Comparison of ENCODE assay signal across 12 mouse cellular contexts in genomic region chr2:173977236-173978053, GRCm38 (mm10).
A peak's percentile ranks its signal among the peaks of the same experiment; 100 is the strongest.
DNase-seq lines count a peak whose midpoint lies in the region; ATAC-seq and TF ChIP-seq lines count a peak whose summit lies in the region.
"Had no signal": no experiment of that assay in that cellular context is flagged by ENCODE, and none has a peak within 500 bp of the region (broad histone marks: within the 10 kb centered on the region; RNA-seq: fewer than 3 reads in every experiment).

No protein-coding gene starts in this region.

- DNase-seq in MN1 (ENCODE audit: low spot score) (peak; percentile 22), Patski (ENCODE audit: low read depth, low spot score) (peak; percentile 64)
- peak; percentile 82 for DNase-seq in kidney, adult 9 months
- peak; percentile 31 for DNase-seq in liver, embryonic 11.5 days (ENCODE audit: low spot score)
- no peak for DNase-seq in left cerebral cortex, adult 18-20 months (ENCODE audit: low spot score in 2 of 2)
- no peak for DNase-seq in testis, postnatal 14 days (ENCODE audit: low spot score)
- DNase-seq in left cerebral cortex, postnatal 14 days (ENCODE audit: low spot score in 2 of 2), result no peak
- DNase-seq: forebrain, postnatal 0 days; layer of hippocampus, postnatal 36 days had no signal

- TF ChIP-seq CTCF in Patski (IDR thresholded peaks at IDR 0.05), result no peak

- no peaks in the 10 kb centered on the region for H3K4me1 ChIP-seq in liver, embryonic 11.5 days (replicated peaks; ENCODE audit: control insufficient read depth, insufficient read depth, low read length)

- H3K27me3 ChIP-seq in Patski, result no peaks in the 10 kb centered on the region
- no peaks in the 10 kb centered on the region for H3K27me3 ChIP-seq in liver, embryonic 11.5 days (replicated peaks; ENCODE audit: control insufficient read depth, insufficient read depth, low read length)
- H3K27me3 ChIP-seq: neural tube, embryonic 13.5 days had no signal

- in situ Hi-C loops in Patski (cut with MboI; ENCODE audit: low pct_unique_long_range_greater_than_20kb), result loop anchor here (5.0 kb wide), 2 partner anchors 45 to 95 kb away; no protein-coding TSS in a partner anchor

- H3K36me3 ChIP-seq in liver, embryonic 11.5 days (ENCODE audit: control insufficient read depth, insufficient read depth, low read length), result no peaks in the 10 kb centered on the region
- H3K36me3 ChIP-seq: heart, embryonic 10.5 days; neural tube, embryonic 13.5 days had no signal

- peak; percentile 79 for ATAC-seq in Patski
- ATAC-seq in liver, embryonic 11.5 days (replicated peaks; ENCODE audit: low FRiP score), result no peak
- ATAC-seq: activated CD4-positive, CD25-positive, alpha-beta regulatory T cell, adult 4 months; forebrain, postnatal 0 days had no signal

- no peak overlapping the region for H3K4me3 ChIP-seq in liver, embryonic 11.5 days (ENCODE audit: low read depth, low read length)
- H3K4me3 ChIP-seq: heart, embryonic 10.5 days; neural tube, embryonic 13.5 days had no signal

- intact Hi-C loops in left cerebral cortex, postnatal 14 days (cut with DNase I), result no loop called here

- H3K9me3 ChIP-seq in liver, embryonic 11.5 days (ENCODE audit: control insufficient read depth, low read length), result no peaks in the 10 kb centered on the region
- H3K9me3 ChIP-seq: heart, embryonic 10.5 days had no signal

- CTCF ChIA-PET in Patski (lab: Charles Lee), result interaction anchor here (1.0 kb wide), 2 partner anchors 21 to 334 kb away, joined by 3 read pairs; no protein-coding TSS in a partner anchor

- H3K27ac ChIP-seq in liver, embryonic 11.5 days (ENCODE audit: low read depth, low read length), result peak overlapping the region; percentile 35
- H3K27ac ChIP-seq: heart, embryonic 10.5 days; neural tube, embryonic 13.5 days had no signal

- no peak overlapping the region for H3K4me2 ChIP-seq in liver, embryonic 11.5 days
- H3K4me2 ChIP-seq: neural tube, embryonic 13.5 days had no signal

- POLR2A ChIA-PET in Patski (lab: Charles Lee), result no interaction called here

- H3K9ac ChIP-seq in liver, embryonic 11.5 days (ENCODE audit: low read depth, low read length), result no peak overlapping the region
- H3K9ac ChIP-seq: forebrain, postnatal 0 days; neural tube, embryonic 13.5 days had no signal

- 47% methylated on average over 12 of the region's 12 CpGs for WGBS in liver, embryonic 11.5 days

Comparison
In these comparisons a context has a peak if more than half of its experiments do, and no peak if none do; other contexts are left out.
1. DNase-seq: peak in MN1 (single experiment), Patski (single experiment), kidney, adult 9 months (single experiment) and liver, embryonic 11.5 days (single experiment); none in left cerebral cortex, adult 18-20 months (0 of 2), testis, postnatal 14 days (single experiment) and left cerebral cortex, postnatal 14 days (0 of 2).